Mouse (Mus musculus) bone marrow, adult 2 months (tissue): ENCODE measurements around the gene Mex3a. TPM values are rescaled to one million over a fixed set of nuclear protein-coding genes. Genes with fewer than 3 reads are reported as not detected.
A peak's percentile ranks its signal among the peaks of the same experiment; 100 is the strongest.

Experiments used
- H3K27ac ChIP-seq: fragments of 200-500 bp; 2 replicates; pipeline ENCODE4 v1.5.1; 2012; ENCODE audit warnings: low read depth, mild to moderate bottlenecking, control low read depth, inconsistent platforms, low read length; ENCODE audit not compliant: control insufficient read depth, poor library complexity, insufficient read depth
- H3K4me1 ChIP-seq: fragments of 200-500 bp; 2 replicates; pipeline ENCODE4 v1.6.1; 2011; ENCODE audit warnings: low read length; ENCODE audit not compliant: control insufficient read depth, insufficient read depth
- H3K4me3 ChIP-seq: fragments of 200-500 bp; replicated peaks from 2 replicates; pipeline ENCODE3; 2011; ENCODE audit warnings: mild to moderate bottlenecking, low read depth, low read length, control low read depth; ENCODE audit not compliant: control insufficient read depth
- CTCF ChIP-seq: fragments of 200-500 bp; IDR thresholded peaks from 2 replicates; pipeline ENCODE4 v1.5.1; 2011; ENCODE audit warnings: low read length, control low read depth; ENCODE audit not compliant: control insufficient read depth, insufficient read depth
- POLR2A ChIP-seq: fragments of 200-500 bp; IDR thresholded peaks from 2 replicates; pipeline ENCODE4 v1.6.1; 2011; ENCODE audit warnings: low read depth, mild to moderate bottlenecking, control low read depth, low read length, borderline replicate concordance; ENCODE audit not compliant: control insufficient read depth
- WGBS: fragments of 180-500 bp; shearing (Covaris S2); methylation state at CpG from one replicate; pipeline ENCODE4 v1.1.7; 2018; 5-methylcytosine and 5-hydroxymethylcytosine counted together
- polyA plus RNA-seq: library from polyadenylated mRNA; stranded (reverse); fragments of >200 nt; gene quantifications from 2 replicates; pipeline ENCODE4 v1.2.4, GENCODE M21; 2011; ENCODE audit warnings: low replicate concordance; ENCODE audit not compliant: missing spikeins, insufficient read depth, insufficient read length

The Mex3a gene
- polyA plus RNA-seq, 1 experiment = 2.2 TPM

DNA sequence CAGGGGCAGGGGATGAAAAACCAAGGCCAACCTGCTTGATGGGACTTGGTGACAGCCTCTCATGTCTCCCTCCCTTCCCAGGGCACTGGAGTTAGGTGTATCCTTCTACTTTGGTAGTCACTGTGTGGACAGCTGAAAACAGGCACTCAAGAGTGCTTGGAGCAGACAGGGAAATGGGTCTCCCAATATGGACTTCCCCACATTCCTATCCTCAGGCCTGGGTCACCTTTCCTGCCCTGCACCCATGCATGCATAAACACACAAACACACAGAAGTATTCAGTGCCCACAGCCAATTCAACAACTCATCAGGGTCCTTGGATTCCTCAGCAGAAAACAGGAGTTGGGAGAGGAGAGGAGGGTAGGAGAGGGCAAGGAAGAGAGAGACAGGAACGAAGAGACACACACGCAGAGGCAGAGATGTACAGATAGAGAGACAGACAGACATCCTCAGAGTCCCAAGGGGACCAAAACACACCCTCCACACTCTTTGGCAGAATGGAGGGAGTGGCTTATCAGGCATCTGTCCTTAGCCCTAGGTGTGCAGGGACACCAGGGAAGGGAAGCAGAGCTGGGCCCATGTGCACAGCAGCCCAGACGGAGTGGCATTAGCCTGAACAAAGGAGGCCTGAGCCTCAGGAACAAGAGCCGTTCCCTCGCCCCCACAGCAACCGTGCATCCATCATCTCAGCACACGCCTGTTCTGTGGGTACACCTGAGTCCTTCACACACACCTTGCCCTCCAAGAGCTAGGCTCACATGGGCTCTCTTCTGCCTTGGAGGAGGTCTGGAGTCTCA lies 2.8 kb upstream of the Mex3a start:
- H3K4me1 ChIP-seq = no peaks in the 10 kb centered on the region; the same call in 1 of the 2 replicates
- 79% methylated on average over 7 of the region's 7 CpGs for WGBS
- H3K4me3 ChIP-seq = no peak overlapping the region
- no peak overlapping the region for H3K27ac ChIP-seq
- TF ChIP-seq POLR2A = no peak
- no peak for TF ChIP-seq CTCF

DNA sequence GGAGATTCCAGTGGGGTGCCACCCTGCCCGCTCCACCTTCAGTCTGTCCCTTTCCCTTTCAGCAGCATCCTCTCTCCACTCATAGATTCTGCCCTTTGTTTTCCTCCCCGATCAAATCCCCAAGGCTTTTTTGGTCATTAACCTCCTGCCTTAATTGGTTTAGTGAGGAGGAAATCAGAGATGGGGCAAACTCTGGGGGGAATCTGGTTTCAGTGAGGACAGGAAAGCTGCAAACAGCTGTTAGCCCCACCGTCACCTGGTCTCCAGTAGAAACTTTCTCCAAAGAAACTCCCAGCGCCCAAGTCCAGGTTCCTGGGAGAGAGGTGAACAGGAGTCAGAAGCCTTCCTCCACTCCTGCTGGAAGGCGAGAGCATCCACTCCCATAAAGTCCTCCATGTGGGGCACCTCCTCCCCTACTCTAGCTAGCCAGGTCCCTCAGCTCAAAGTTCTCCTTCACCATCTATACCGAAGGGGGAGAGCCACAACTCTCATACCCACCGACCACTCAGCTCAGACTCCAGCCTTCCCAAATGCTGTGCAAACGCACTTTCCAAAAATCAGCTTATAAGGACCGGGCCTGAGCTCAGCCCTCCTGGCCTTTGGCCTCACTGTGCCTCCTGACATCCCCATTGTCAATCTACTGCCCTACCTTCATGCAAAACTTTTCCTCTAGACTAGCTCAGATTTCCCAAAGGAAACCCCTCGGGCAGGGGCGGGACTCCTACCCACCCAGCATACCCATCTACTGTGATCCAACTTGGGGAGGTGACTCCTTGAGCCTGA lies 1.9 kb upstream of the Mex3a start:
- no peak overlapping the region for H3K27ac ChIP-seq
- no peaks in the 10 kb centered on the region; the same call in 1 of the 2 replicates for H3K4me1 ChIP-seq
- no peak overlapping the region for H3K4me3 ChIP-seq
- WGBS = 59% methylated on average over 11 of the region's 11 CpGs
- TF ChIP-seq CTCF (no peak), POLR2A (no peak)

DNA sequence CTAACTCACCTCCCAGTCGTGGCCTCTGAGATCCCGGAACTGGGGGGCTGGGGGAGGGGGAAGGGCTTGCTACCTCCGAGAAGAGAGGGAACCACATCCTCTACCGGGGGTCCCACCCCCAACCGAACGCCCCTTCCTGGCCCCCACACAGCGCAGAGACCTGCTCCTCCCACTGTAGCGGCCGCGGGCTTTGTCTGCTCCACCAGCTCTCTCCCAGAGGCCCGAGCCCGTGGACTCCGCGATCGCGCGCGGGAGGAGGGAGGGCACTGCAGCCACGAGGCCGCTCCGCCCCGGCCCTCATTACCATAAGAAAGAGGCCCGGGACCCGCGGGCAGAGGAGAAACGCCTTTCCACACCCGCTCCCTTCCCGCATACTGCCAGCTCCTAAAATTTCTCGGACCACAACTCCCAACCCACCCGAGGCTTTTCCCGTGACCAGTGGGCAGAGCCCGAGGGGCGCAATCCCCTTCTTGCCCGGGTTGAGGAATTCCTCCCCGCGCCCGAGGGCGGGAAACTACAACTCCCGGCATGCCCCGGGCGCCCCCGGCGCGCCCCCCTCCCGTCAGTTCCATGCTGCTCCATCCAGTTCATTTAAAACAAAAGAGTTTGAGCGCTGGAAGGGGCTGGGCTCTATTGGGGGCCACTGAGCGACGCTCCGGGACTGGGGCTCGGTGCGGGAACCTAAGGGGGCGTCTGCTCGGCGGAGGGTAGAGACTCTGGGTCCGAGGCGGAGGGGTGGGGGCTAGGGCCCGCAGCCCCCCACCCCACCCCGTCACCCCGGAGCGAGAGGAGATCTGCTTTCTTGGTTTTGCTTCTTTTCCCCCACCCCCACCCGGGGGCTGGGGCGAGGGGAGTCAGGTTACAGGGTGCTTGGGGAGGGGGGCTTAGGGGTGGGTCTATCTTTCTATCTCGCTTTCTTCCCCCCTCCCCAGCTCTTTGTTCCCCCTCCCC lies 572 bp upstream of the Mex3a start:
- TF ChIP-seq CTCF (no peak), POLR2A (no peak; the same call in 1 of the 2 replicates)
- WGBS = 1% methylated on average over 61 of the region's 63 CpGs
- Histone ChIP-seq H3K4me1 (no peaks in the 10 kb centered on the region; the same call in 1 of the 2 replicates), H3K27ac (peak overlapping the region; percentile 56; the same call in 1 of the 2 replicates), H3K4me3 (peak overlapping the region; percentile 89)

DNA sequence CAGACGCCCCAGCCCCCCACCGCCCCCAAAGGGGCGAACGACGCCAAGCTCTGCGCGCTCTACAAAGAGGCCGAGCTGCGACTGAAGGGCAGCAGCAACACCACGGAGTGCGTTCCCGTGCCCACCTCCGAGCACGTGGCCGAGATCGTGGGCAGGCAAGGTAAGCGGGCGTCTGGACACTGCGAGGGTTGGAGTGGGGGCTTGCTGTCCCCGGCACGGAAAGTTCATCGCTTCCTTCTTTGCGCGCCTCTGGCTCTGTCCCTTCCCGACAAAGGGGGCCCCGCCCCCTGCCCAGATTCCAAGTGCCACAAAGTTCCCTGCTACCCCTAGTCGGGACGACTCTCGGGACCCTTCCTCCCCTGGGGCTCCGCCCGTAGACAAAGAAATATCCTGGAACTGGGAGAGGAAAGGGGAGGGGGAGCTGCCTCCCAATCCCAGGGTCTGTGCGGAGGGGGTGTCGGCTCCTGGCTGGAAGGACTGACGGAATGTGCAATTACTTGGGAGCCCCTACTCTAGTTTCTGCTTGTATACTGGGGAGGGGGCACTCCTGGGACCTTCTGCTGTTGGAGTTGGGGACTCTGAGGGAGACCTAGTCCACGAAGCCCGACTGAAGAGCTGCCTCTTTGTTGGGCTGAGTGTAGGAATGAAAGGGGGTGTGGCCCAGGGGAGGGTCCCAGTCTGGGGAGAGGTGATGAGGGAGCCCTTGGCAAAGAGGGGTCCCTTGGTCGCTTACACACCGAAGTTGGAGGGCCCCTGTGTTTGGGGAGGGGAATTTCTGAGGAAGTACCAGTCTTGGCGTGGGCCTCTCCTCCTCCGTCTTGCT lies 705 bp downstream of the Mex3a start:
- TF ChIP-seq POLR2A (no peak), CTCF (no peak)
- Histone ChIP-seq H3K27ac (no peak overlapping the region), H3K4me3 (peak overlapping the region; percentile 57), H3K4me1 (peaks cover 1% of the 10 kb centered on the region; the same call in 1 of the 2 replicates)
- 2% methylated on average over 40 of the region's 40 CpGs for WGBS

DNA sequence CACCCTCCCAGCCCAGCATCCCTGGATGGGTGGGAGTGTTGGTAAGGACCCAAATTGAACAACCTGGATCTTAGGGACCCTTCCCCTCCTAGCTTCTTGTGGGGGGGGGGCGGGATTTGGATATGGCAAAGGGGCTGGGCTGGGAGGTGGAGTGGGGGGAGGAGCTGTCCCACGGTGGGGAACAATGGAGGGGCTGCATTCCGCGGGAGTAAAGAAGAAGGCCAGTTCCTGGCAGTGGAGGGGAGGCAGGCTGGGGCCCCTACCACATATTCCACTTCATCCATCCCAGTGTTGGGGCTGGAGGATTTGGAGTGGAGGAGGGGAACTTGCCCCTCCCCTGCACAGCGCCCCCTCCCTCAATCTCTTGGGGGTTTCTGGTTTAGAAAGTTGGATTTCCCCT lies 1.5 kb downstream of the Mex3a start:
- H3K4me1 ChIP-seq = peaks cover 1% of the 10 kb centered on the region; the same call in 1 of the 2 replicates
- WGBS = 32% methylated on average over 5 of the region's 5 CpGs
- TF ChIP-seq POLR2A (no peak), CTCF (no peak)
- H3K4me3 ChIP-seq = no peak overlapping the region
- H3K27ac ChIP-seq = no peak overlapping the region

DNA sequence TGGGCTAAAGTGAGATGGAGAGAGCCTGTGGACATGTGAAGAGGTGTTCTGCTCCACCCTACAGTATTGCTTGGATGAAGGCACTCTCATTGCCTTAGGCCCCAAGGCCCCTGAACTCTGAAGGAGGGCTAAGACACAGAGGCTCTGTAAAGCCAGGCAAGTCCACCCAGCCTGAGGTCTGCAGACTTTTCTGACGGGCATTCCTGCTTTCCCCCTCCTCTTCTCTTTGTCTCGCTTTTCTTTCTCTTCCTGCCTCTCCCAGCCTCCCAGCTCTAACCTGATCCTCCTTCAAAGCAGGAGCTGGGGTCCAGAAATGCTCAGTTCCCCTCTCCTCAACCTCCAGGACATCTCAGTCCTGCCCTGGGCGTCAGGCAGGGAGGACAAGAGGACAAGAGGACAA lies 2.8 kb downstream of the Mex3a start:
- peaks cover 1% of the 10 kb centered on the region; the same call in 1 of the 2 replicates for H3K4me1 ChIP-seq
- WGBS = 67% methylated on average over 3 of the region's 3 CpGs
- H3K4me3 ChIP-seq = no peak overlapping the region

DNA sequence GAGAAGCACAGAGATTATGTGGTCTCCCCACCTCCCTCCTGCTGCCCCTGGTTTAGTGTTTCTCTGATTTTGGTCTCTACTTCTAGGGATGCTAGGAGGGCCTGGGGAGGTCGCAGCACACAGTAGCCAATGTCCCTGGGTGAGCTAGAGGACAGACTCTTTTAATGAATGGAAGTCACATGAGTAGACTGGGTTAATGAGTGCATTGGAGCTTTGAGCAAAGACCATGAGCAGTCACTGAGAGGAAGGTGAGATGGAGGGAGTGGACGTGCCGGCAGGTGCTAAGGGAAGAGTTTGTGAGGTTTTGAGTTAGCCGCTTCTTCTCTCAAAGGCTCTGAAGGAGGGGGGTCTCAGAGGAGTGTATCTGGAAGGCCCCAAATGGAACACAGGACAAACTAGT lies 3.3 kb downstream of the Mex3a start:
- no peak for TF ChIP-seq POLR2A
- Histone ChIP-seq H3K4me3 (no peak overlapping the region), H3K4me1 (peaks cover 1% of the 10 kb centered on the region; the same call in 1 of the 2 replicates), H3K27ac (no peak overlapping the region)
- WGBS = 95% methylated on average over 4 of the region's 4 CpGs

More for the DNA sequence above, 2.8 kb downstream of the Mex3a start:
- no peak for TF ChIP-seq POLR2A
- no peak overlapping the region for H3K27ac ChIP-seq
